ENCODE assay signal across 17 mouse cellular contexts in genomic region chr3:34734966-34735365, GRCm38 (mm10).
"Had no signal": no experiment of that assay in that cellular context is flagged by ENCODE, and none has a peak within 500 bp of the region (broad histone marks: within the 10 kb centered on the region; RNA-seq: fewer than 3 reads in every experiment).

No protein-coding gene starts in this region.

- H3K9ac ChIP-seq: liver, postnatal 0 days; lung, embryonic 15.5 days; midbrain, embryonic 12.5 days; neural tube, embryonic 12.5 days; stomach, embryonic 15.5 days had no signal

- H3K27me3 ChIP-seq: lung, embryonic 15.5 days; megakaryocyte, embryonic 14.5 days; midbrain, embryonic 12.5 days; neural tube, embryonic 12.5 days; stomach, embryonic 15.5 days had no signal

- H3K4me2 ChIP-seq: lung, embryonic 15.5 days; midbrain, embryonic 12.5 days; neural tube, embryonic 12.5 days; stomach, embryonic 15.5 days had no signal

- H3K36me3 ChIP-seq: lung, embryonic 15.5 days; midbrain, embryonic 12.5 days; neural tube, embryonic 12.5 days; stomach, embryonic 15.5 days had no signal

- H3K9me3 ChIP-seq: lung, embryonic 15.5 days; midbrain, embryonic 12.5 days; neural tube, embryonic 12.5 days; stomach, embryonic 15.5 days had no signal

- ATAC-seq: liver, postnatal 0 days; lung, postnatal 0 days; midbrain, embryonic 16.5 days had no signal

- DNase-seq: liver, postnatal 0 days; lung, adult 2 months; lung, postnatal 14 days; lung, postnatal 36 days; midbrain, embryonic 14.5 days; right cerebral cortex, postnatal 14 days; thymus, postnatal 14 days; thymus, postnatal 36 days had no signal

- H3K27ac ChIP-seq: lung, embryonic 15.5 days; macrophage; midbrain, embryonic 12.5 days; neural tube, embryonic 12.5 days; stomach, embryonic 15.5 days; stomach, postnatal 0 days had no signal

- H3K4me1 ChIP-seq: lung, embryonic 15.5 days; megakaryocyte, embryonic 14.5 days; neural tube, embryonic 12.5 days; stomach, embryonic 15.5 days had no signal

- H3K4me3 ChIP-seq: lung, embryonic 15.5 days; megakaryocyte, embryonic 14.5 days; midbrain, embryonic 12.5 days; neural tube, embryonic 12.5 days; stomach, embryonic 15.5 days had no signal
